In the genomic region with DNA sequence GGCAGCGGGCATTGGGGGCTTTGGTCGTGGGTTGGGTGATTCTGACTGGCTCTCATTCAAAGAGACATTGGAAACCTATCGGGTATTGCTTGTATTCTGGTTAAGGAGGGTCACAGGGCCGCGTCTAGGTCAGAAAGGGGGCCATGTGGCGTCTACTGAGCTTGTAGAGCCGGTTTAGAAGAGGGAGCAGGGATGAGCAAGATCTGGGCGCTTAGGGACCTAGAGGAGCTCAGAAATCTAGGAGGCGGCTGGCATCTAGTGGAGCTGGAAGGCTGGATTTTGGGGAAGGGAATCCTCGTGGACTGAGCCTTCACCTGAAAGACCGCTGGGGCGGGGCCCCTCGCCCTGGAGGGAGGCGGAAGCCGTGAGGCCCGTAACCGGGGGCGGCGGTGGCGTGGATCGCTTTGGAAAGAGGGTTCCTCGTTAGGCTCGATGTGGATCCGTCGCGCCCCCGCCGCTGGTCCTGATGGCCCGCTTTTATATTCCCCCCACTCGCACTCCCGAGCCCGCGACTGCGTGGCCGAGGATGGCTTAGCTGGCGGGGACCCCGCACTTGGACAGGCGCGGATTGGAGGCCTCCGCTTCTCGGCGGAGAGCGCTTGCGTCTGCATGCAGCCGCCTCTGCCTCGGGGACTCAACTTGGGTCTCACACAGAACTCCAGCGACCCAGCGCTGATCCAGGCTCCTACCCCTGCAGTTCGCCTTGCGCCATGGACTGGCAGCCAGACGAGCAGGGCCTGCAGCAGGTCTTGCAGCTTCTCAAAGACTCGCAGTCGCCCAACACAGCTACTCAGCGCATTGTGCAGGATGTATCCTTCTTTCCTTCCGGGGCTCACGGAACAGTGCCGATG, we compare ENCODE assay signal across 8 mouse cellular contexts. TPM values are rescaled to one million over a fixed set of nuclear protein-coding genes. Genes with fewer than 3 reads are reported as not detected.
DNase-seq lines count a peak whose midpoint lies in the region; ATAC-seq and TF ChIP-seq lines count a peak whose summit lies in the region.

No protein-coding gene starts in this region.

- no peak for TF ChIP-seq POLR2A in kidney, adult 2 months (IDR thresholded peaks at IDR 0.05; ENCODE audit: low read depth, low read length)

- DNase-seq in ovary, postnatal 10 days (ENCODE audit: low spot score): peak; percentile 30
- DNase-seq in ovary, adult 18-20 months (ENCODE audit: low spot score): no peak
- DNase-seq in cerebellum, postnatal 36 days: peak; percentile 36 to 39
- peak; percentile 29 to 41 for DNase-seq in heart, adult 9 months (ENCODE audit: low spot score in 2 of 2)
- peak; percentile 38 for DNase-seq in kidney, adult 2 months
- peak; percentile 79 for DNase-seq in liver, embryonic 11.5 days (ENCODE audit: low spot score)
- DNase-seq in midbrain, postnatal 0 days (ENCODE audit: low spot score): peak; percentile 50

- peak overlapping the region; percentile 97 for H3K4me3 ChIP-seq in kidney, adult 2 months (ENCODE audit: insufficient read depth, low read depth, low read length)
- peak overlapping the region; percentile 73 for H3K4me3 ChIP-seq in liver, embryonic 11.5 days (ENCODE audit: low read depth, low read length)
- peak overlapping the region; percentile 88 for H3K4me3 ChIP-seq in midbrain, postnatal 0 days (ENCODE audit: low read depth, low read length)
- H3K4me3 ChIP-seq in stomach, embryonic 14.5 days (ENCODE audit: low read depth, low read length): peak overlapping the region; percentile 84

- WGBS in kidney, adult 2 months: under 1% methylated on average over 54 of the region's 57 CpGs
- WGBS in liver, embryonic 11.5 days: under 1% methylated on average over 57 of the region's 57 CpGs
- under 1% methylated on average over 48 of the region's 57 CpGs for WGBS in midbrain, postnatal 0 days
- under 1% methylated on average over 54 of the region's 57 CpGs for WGBS in stomach, embryonic 14.5 days

- peak overlapping the region; percentile 95 for H3K9ac ChIP-seq in liver, embryonic 11.5 days (ENCODE audit: low read depth, low read length)
- peak overlapping the region; percentile 95 for H3K9ac ChIP-seq in midbrain, postnatal 0 days (replicated peaks; ENCODE audit: low read length, poor library complexity, severe bottlenecking)
- H3K9ac ChIP-seq in stomach, embryonic 14.5 days (replicated peaks; ENCODE audit: low read depth, low read length): peak overlapping the region; percentile 87

- 0 out of 2 replicates have a peak overlapping the region, but pooled peaks have one; percentile 5 for H3K27ac ChIP-seq in kidney, adult 2 months (ENCODE audit: insufficient read depth, low read depth, low read length)
- peak overlapping the region; percentile 97 for H3K27ac ChIP-seq in liver, embryonic 11.5 days (ENCODE audit: low read depth, low read length)
- peak overlapping the region; percentile 96 for H3K27ac ChIP-seq in midbrain, postnatal 0 days (ENCODE audit: low read depth, low read length)
- peak overlapping the region; percentile 99 for H3K27ac ChIP-seq in stomach, embryonic 14.5 days (ENCODE audit: low read length)

- H3K4me2 ChIP-seq in liver, embryonic 11.5 days: peak overlapping the region; percentile 78
- peak overlapping the region; percentile 98 for H3K4me2 ChIP-seq in midbrain, postnatal 0 days (ENCODE audit: low read depth, low read length, poor library complexity, severe bottlenecking)
- peak overlapping the region; percentile 86 for H3K4me2 ChIP-seq in stomach, embryonic 14.5 days (replicated peaks; ENCODE audit: low read depth, low read length)

- no peaks in the 10 kb centered on the region for H3K9me3 ChIP-seq in liver, embryonic 11.5 days (ENCODE audit: control insufficient read depth, low read length)
- no peaks in the 10 kb centered on the region for H3K9me3 ChIP-seq in midbrain, postnatal 0 days (ENCODE audit: low read length)
- H3K9me3 ChIP-seq in stomach, embryonic 14.5 days (ENCODE audit: control insufficient read depth, low read depth, low read length): no peaks in the 10 kb centered on the region

- ATAC-seq in liver, embryonic 11.5 days (replicated peaks; ENCODE audit: low FRiP score): peak; percentile 39
- no peak for ATAC-seq in midbrain, postnatal 0 days (ENCODE audit: low FRiP score)
- ATAC-seq in stomach, embryonic 14.5 days (ENCODE audit: insufficient number of reproducible peaks, insufficient read depth, low FRiP score, low read depth): no peak; the same call in 1 of the 2 replicates

- 0 out of 2 replicates have a peak, but pooled peaks have one; percentile 20 for TF ChIP-seq CTCF in kidney, adult 2 months (conservative IDR thresholded peaks at IDR 0.05; ENCODE audit: insufficient read depth, insufficient read length, low read depth, low read length)
- TF ChIP-seq CTCF in midbrain, postnatal 0 days (IDR thresholded peaks at IDR 0.05): no peak

- H3K27me3 ChIP-seq in kidney, adult 2 months (replicated peaks; ENCODE audit: control insufficient read depth, insufficient read depth, low read length): no peaks in the 10 kb centered on the region
- H3K27me3 ChIP-seq in liver, embryonic 11.5 days (replicated peaks; ENCODE audit: control insufficient read depth, insufficient read depth, low read length): no peaks in the 10 kb centered on the region
- no peaks in the 10 kb centered on the region for H3K27me3 ChIP-seq in midbrain, postnatal 0 days (ENCODE audit: insufficient read depth, low read length)
- no peaks in the 10 kb centered on the region for H3K27me3 ChIP-seq in stomach, embryonic 14.5 days (ENCODE audit: control insufficient read depth, insufficient read depth, low read length)

- H3K4me1 ChIP-seq in kidney, adult 2 months (ENCODE audit: control insufficient read depth, insufficient read depth, low read length): peaks cover 19% of the 10 kb centered on the region
- peaks cover 18% of the 10 kb centered on the region for H3K4me1 ChIP-seq in liver, embryonic 11.5 days (replicated peaks; ENCODE audit: control insufficient read depth, insufficient read depth, low read length)
- H3K4me1 ChIP-seq in midbrain, postnatal 0 days (ENCODE audit: insufficient read depth, low read length): peaks cover 5% of the 10 kb centered on the region; the same call in 1 of the 2 replicates
- H3K4me1 ChIP-seq in stomach, embryonic 14.5 days (ENCODE audit: control insufficient read depth, insufficient read depth, low read length): peaks cover 17% of the 10 kb centered on the region

- no peaks in the 10 kb centered on the region for H3K36me3 ChIP-seq in kidney, adult 2 months (ENCODE audit: control insufficient read depth, insufficient read depth, low read length)
- H3K36me3 ChIP-seq in liver, embryonic 11.5 days (ENCODE audit: control insufficient read depth, insufficient read depth, low read length): peaks cover 22% of the 10 kb centered on the region
- peaks cover 14% of the 10 kb centered on the region for H3K36me3 ChIP-seq in midbrain, postnatal 0 days (ENCODE audit: insufficient read depth, low read length)
- peaks cover 27% of the 10 kb centered on the region for H3K36me3 ChIP-seq in stomach, embryonic 14.5 days (ENCODE audit: control insufficient read depth, insufficient read depth, low read length)

RNA-seq across cellular contexts. Expression of gene Tnpo2, which starts 1.2 kb away (rescaled TPM):
- polyA plus RNA-seq in kidney, adult 2 months (2012; rRNA removed): 36.1 and 45.0 TPM in 2 replicates
- 17.7 and 19.3 TPM in 2 replicates for polyA plus RNA-seq in liver, embryonic 11.5 days (2014; fragmentation: Nextera tagmentation; extraction: Ambion mirVana)
- total RNA-seq in midbrain, postnatal 0 days (2014; rRNA removed): 173 and 174 TPM in 2 replicates
- 53.5 and 53.7 TPM in 2 replicates for polyA plus RNA-seq in midbrain, postnatal 0 days (2015; fragmentation: Nextera tagmentation; extraction: Ambion mirVana)
- polyA plus RNA-seq in stomach, embryonic 14.5 days (2014; fragmentation: Nextera tagmentation; extraction: Ambion mirVana): 19.0 and 26.5 TPM in 2 replicates

RNA-seq across cellular contexts. Expression of gene Trir, which starts 11.3 kb away (rescaled TPM):
- 103 and 111 TPM in 2 replicates for polyA plus RNA-seq in kidney, adult 2 months (2012; rRNA removed)
- 126 and 138 TPM in 2 replicates for polyA plus RNA-seq in liver, embryonic 11.5 days (2014; fragmentation: Nextera tagmentation; extraction: Ambion mirVana)
- total RNA-seq in midbrain, postnatal 0 days (2014; rRNA removed): 266 and 292 TPM in 2 replicates
- 144 and 145 TPM in 2 replicates for polyA plus RNA-seq in midbrain, postnatal 0 days (2015; fragmentation: Nextera tagmentation; extraction: Ambion mirVana)
- 132 and 136 TPM in 2 replicates for polyA plus RNA-seq in stomach, embryonic 14.5 days (2014; fragmentation: Nextera tagmentation; extraction: Ambion mirVana)

RNA-seq across cellular contexts. Expression of gene Asna1, which starts 12.8 kb away (rescaled TPM):
- 266 and 270 TPM in 2 replicates for polyA plus RNA-seq in kidney, adult 2 months (2012; rRNA removed)
- 100 and 103 TPM in 2 replicates for polyA plus RNA-seq in liver, embryonic 11.5 days (2014; fragmentation: Nextera tagmentation; extraction: Ambion mirVana)
- 123 and 172 TPM in 2 replicates for total RNA-seq in midbrain, postnatal 0 days (2014; rRNA removed)
- 137 and 151 TPM in 2 replicates for polyA plus RNA-seq in midbrain, postnatal 0 days (2015; fragmentation: Nextera tagmentation; extraction: Ambion mirVana)
- polyA plus RNA-seq in stomach, embryonic 14.5 days (2014; fragmentation: Nextera tagmentation; extraction: Ambion mirVana): 101 and 103 TPM in 2 replicates

RNA-seq across cellular contexts. Expression of gene Fbxw9, which starts 21.9 kb away (rescaled TPM):
- polyA plus RNA-seq in kidney, adult 2 months (2012; rRNA removed): 32.6 and 39.6 TPM in 2 replicates
- 15.5 and 17.4 TPM in 2 replicates for polyA plus RNA-seq in liver, embryonic 11.5 days (2014; fragmentation: Nextera tagmentation; extraction: Ambion mirVana)
- 113 and 120 TPM in 2 replicates for total RNA-seq in midbrain, postnatal 0 days (2014; rRNA removed)
- 92.1 and 97.1 TPM in 2 replicates for polyA plus RNA-seq in midbrain, postnatal 0 days (2015; fragmentation: Nextera tagmentation; extraction: Ambion mirVana)
- polyA plus RNA-seq in stomach, embryonic 14.5 days (2014; fragmentation: Nextera tagmentation; extraction: Ambion mirVana): 31.9 and 32.6 TPM in 2 replicates

RNA-seq across cellular contexts. Expression of gene Best2, which starts 23.6 kb away (rescaled TPM):
- polyA plus RNA-seq in kidney, adult 2 months (2012; rRNA removed): not detected in 2 replicates
- polyA plus RNA-seq in liver, embryonic 11.5 days (2014; fragmentation: Nextera tagmentation; extraction: Ambion mirVana): 0.13 TPM in 1 of 2 replicates, not detected in the other
- 0.47 TPM in 1 of 2 replicates, not detected in the other for total RNA-seq in midbrain, postnatal 0 days (2014; rRNA removed)
- 0.15 and 0.27 TPM in 2 replicates for polyA plus RNA-seq in midbrain, postnatal 0 days (2015; fragmentation: Nextera tagmentation; extraction: Ambion mirVana)
- polyA plus RNA-seq in stomach, embryonic 14.5 days (2014; fragmentation: Nextera tagmentation; extraction: Ambion mirVana): 0.29 and 0.38 TPM in 2 replicates

Comparison
In these comparisons a context has a peak if more than half of its experiments do, and no peak if none do; other contexts are left out.
1. H3K27ac ChIP-seq: peak in every context shown above with its lines; median percentile 99 in stomach, embryonic 14.5 days; 97 in liver, embryonic 11.5 days; 96 in midbrain, postnatal 0 days; 5 in kidney, adult 2 months.